Mouse (Mus musculus): ENCODE data around the gene Tmem268. TPM values are rescaled to one million over a fixed set of nuclear protein-coding genes. Genes with fewer than 3 reads are reported as not detected.

Tmem268 gene
- 3.7 and 4.0 TPM in 2 replicates for polyA plus RNA-seq (2014; fragmentation: Nextera tagmentation; extraction: Ambion mirVana)

DNA sequence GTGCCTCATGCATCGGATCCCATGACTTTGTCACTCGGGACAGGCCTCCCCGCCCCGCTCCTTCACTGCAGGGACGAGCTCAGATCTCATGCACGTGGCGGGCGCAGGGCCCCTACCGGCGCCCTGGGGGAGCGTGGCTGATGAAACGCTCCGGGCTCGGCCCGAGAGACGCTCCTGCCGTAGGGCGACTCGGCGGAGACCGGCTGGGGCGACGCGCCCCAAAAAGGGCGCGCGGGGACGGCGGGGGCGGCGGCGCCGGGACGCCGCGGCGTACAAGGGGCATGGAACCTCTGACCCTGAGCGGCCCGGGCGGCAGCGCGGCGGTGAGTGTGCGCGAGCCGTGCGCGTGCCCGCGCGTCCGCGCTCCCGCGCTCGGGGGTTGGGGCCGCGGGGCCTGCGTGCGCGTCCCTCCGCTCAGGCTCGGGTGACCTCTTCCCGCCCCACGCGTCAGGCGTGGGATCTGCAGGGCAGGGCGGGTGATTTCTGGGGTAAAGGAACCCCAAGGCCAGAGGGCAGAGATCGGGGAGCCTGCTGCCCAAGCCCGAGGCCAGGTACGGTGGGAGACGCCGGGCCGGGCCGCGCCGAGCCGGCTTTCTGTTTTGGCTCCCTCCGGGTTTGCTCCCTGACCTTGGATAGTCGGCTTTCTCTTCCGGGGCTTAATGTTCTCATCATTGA lies at the start of gene Tmem268:
Gene Tmem268 (plus strand): TSS at position 375 of the 675 bp plus-strand sequence.
- Histone ChIP-seq H3K9me3 (ENCODE audit: control insufficient read depth, low read length) (no peaks in the 10 kb centered on the region), H3K9ac (replicated peaks; ENCODE audit: low read length) (peak within 1 kb of the TSS; percentile 76), H3K27ac (replicated peaks; ENCODE audit: low read depth, low read length) (0 out of 2 replicates have a peak within 1 kb of the TSS, but pooled peaks have one; percentile 13), H3K4me3 (replicated peaks; ENCODE audit: low read depth, low read length) (peak within 1 kb of the TSS; percentile 65), H3K27me3 (ENCODE audit: control insufficient read depth, insufficient read depth, low read length) (no peaks in the 10 kb centered on the region), H3K4me1 (ENCODE audit: control insufficient read depth, insufficient read depth, low read length) (peaks cover 12% of the 10 kb centered on the region), H3K4me2 (ENCODE audit: low read length) (peak within 1 kb of the TSS; percentile 93), H3K36me3 (ENCODE audit: control insufficient read depth, insufficient read depth, low read length) (0 out of 2 replicates have a peak, but pooled peaks cover 8% of the 10 kb centered on the region)
- WGBS, result under 1% methylated on average over 81 of the region's 81 CpGs
- ATAC-seq (ENCODE audit: low FRiP score, low TSS enrichment) (peak; percentile 78), DNase-seq (peak; percentile 84)

DNA sequence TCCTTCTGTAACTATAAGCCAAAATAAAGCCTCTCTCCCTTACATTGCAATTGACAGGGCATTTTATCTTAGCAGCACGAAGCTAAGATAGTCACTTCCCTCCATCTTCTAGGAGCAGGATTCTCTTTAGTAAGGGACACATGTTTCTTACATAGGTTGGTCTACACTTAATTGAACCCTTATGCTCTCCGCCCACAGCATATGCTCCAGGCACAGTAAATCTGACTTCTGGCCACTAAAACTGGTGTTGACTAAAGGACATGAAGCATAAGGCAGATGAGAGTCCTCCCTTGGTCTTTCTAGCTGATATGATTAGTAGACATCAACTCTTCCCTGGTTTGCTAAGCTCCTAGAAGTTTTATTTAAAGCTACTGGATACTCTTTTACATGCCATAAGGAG lies 45.7 kb upstream of the Tmem268 start:
- no peak overlapping the region for H3K27ac ChIP-seq (replicated peaks; ENCODE audit: low read depth, low read length)
- WGBS, result 85% methylated on average over 2 of the region's 2 CpGs
- H3K4me3 ChIP-seq (replicated peaks; ENCODE audit: low read depth, low read length), result no peak overlapping the region
- H3K36me3 ChIP-seq (ENCODE audit: control insufficient read depth, insufficient read depth, low read length), result no peaks in the 10 kb centered on the region
- no peak overlapping the region for H3K9ac ChIP-seq (replicated peaks; ENCODE audit: low read length)
- H3K27me3 ChIP-seq (ENCODE audit: control insufficient read depth, insufficient read depth, low read length), result no peaks in the 10 kb centered on the region
- no peaks in the 10 kb centered on the region for H3K9me3 ChIP-seq (ENCODE audit: control insufficient read depth, low read length)
- ATAC-seq (ENCODE audit: low FRiP score, low TSS enrichment) (no peak), DNase-seq (no peak)
- H3K4me2 ChIP-seq (ENCODE audit: low read length), result no peak overlapping the region
- H3K4me1 ChIP-seq (ENCODE audit: control insufficient read depth, insufficient read depth, low read length), result no peaks in the 10 kb centered on the region

DNA sequence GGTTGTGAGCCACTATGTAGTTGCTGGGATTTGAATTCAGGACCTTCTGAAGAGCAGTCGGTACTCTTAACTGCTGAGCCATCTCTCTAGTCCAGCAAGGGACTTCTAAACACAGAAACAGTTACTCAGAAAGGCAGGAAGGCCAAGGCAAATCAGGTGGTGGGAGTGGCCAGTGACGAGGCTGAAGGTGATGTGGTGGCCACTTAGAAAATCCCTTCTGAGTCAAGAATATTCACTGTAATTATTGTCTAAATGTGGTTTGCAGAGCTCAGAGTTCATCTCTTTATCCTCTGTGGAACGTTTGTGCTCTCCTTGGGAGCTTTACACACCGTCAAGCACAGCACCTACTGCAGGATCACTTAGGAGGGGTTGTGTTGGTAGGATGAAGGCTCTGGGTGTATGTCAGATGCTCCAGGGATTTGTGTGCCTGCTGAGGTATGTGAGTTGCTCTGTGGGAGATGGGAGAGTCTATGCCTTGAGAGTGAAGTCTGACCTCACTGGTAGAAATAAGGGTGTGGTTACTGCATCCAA lies 44.1 kb upstream of the Tmem268 start:
- H3K36me3 ChIP-seq (ENCODE audit: control insufficient read depth, insufficient read depth, low read length), result no peaks in the 10 kb centered on the region
- H3K4me3 ChIP-seq (replicated peaks; ENCODE audit: low read depth, low read length), result no peak overlapping the region

DNA sequence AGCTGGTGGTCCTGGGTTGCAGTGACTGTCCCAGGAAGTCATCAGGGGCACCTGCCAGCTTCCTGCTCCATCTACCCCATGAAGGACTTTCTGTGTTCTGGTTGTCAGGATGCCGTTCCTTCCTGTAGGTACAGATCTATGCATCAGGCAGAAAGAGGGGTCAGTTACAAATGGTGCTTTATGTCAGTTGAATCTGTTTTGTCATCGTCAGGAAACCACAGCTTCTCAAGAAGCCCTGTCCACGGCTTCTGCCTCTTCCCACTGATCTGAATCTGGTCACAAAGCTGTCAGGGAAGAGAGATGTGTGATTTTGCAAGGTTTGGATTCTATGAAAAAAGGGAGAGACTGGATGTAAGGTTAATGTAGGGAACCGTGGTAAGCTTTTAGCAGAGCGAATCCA lies 43.6 kb upstream of the Tmem268 start:
- Histone ChIP-seq H3K4me3 (replicated peaks; ENCODE audit: low read depth, low read length) (no peak overlapping the region), H3K9ac (replicated peaks; ENCODE audit: low read length) (no peak overlapping the region), H3K4me2 (ENCODE audit: low read length) (no peak overlapping the region), H3K27me3 (ENCODE audit: control insufficient read depth, insufficient read depth, low read length) (no peaks in the 10 kb centered on the region), H3K36me3 (ENCODE audit: control insufficient read depth, insufficient read depth, low read length) (no peaks in the 10 kb centered on the region), H3K27ac (replicated peaks; ENCODE audit: low read depth, low read length) (no peak overlapping the region), H3K4me1 (ENCODE audit: control insufficient read depth, insufficient read depth, low read length) (no peaks in the 10 kb centered on the region), H3K9me3 (ENCODE audit: control insufficient read depth, low read length) (no peaks in the 10 kb centered on the region)
- 90% methylated on average over 5 of the region's 5 CpGs for WGBS
- ATAC-seq (ENCODE audit: low FRiP score, low TSS enrichment), result no peak
- no peak for DNase-seq

More for the DNA sequence above, 44.1 kb upstream of the Tmem268 start:
- Histone ChIP-seq H3K4me1 (ENCODE audit: control insufficient read depth, insufficient read depth, low read length) (no peaks in the 10 kb centered on the region), H3K27me3 (ENCODE audit: control insufficient read depth, insufficient read depth, low read length) (no peaks in the 10 kb centered on the region), H3K9ac (replicated peaks; ENCODE audit: low read length) (no peak overlapping the region), H3K4me2 (ENCODE audit: low read length) (no peak overlapping the region), H3K27ac (replicated peaks; ENCODE audit: low read depth, low read length) (no peak overlapping the region), H3K9me3 (ENCODE audit: control insufficient read depth, low read length) (no peaks in the 10 kb centered on the region)
- 69% methylated on average over 4 of the region's 4 CpGs for WGBS
- ATAC-seq (ENCODE audit: low FRiP score, low TSS enrichment) (no peak), DNase-seq (no peak)

DNA sequence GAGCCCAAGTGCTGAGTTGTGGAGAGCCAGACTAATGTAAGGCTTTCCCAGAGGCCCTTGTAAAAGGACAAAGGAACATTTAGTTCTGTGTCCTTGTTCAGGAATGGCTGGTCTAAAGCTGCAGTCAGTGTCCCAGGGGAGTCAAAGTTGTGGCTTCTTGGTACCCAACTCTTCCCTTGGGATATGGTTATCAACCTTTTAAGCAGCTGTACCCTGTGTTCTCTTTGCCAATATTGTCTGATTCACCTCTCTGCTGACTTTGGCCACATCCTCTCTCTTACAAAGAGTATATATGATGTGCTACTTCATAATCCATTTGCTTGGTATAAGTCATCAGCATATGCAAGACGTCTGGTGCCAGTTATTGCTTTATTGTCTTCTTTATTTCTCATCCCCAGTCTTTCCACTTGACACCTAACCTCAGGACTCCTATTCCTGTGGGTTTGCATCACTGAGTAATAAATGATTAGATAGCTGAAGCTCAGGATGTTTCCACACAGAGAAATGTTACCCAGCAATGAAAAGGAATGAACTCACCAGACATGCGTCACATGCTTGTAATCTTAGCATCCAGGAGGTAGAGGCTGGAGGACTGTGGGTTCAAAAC lies 36.7 kb upstream of the Tmem268 start:
- Histone ChIP-seq H3K9me3 (ENCODE audit: control insufficient read depth, low read length) (no peaks in the 10 kb centered on the region), H3K4me3 (replicated peaks; ENCODE audit: low read depth, low read length) (no peak overlapping the region), H3K36me3 (ENCODE audit: control insufficient read depth, insufficient read depth, low read length) (no peaks in the 10 kb centered on the region), H3K9ac (replicated peaks; ENCODE audit: low read length) (no peak overlapping the region), H3K4me1 (ENCODE audit: control insufficient read depth, insufficient read depth, low read length) (no peaks in the 10 kb centered on the region), H3K4me2 (ENCODE audit: low read length) (no peak overlapping the region), H3K27ac (replicated peaks; ENCODE audit: low read depth, low read length) (no peak overlapping the region), H3K27me3 (ENCODE audit: control insufficient read depth, insufficient read depth, low read length) (no peaks in the 10 kb centered on the region)
- ATAC-seq (ENCODE audit: low FRiP score, low TSS enrichment) (no peak), DNase-seq (no peak)
- 84% methylated on average over 2 of the region's 2 CpGs for WGBS

DNA sequence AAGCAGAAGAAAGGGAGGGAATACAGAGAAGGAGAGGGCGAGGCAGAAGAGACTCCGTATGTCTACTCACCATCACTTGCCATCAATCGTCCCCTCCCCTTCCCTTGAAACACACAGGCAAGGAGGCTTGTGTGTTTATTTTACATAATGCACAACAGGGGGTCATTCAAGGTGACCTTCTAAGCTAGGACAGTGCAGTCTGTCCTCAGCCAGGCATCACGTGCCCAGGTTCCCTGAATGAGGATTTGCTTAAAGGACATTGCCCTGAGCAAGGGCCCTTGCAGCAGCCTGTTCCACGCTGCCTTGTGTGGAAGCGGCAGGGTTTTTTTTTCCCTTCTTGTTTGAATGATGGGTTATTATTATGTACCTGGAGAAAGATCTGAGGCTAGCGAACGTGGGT lies 33.1 kb upstream of the Tmem268 start:
- no peak overlapping the region for H3K4me3 ChIP-seq (replicated peaks; ENCODE audit: low read depth, low read length)
- ATAC-seq (ENCODE audit: low FRiP score, low TSS enrichment), result no peak
- no peaks in the 10 kb centered on the region for H3K27me3 ChIP-seq (ENCODE audit: control insufficient read depth, insufficient read depth, low read length)
- 75% methylated on average over 8 of the region's 8 CpGs for WGBS
- H3K9me3 ChIP-seq (ENCODE audit: control insufficient read depth, low read length), result no peaks in the 10 kb centered on the region
- no peak overlapping the region for H3K4me2 ChIP-seq (ENCODE audit: low read length)
- H3K4me1 ChIP-seq (ENCODE audit: control insufficient read depth, insufficient read depth, low read length), result no peaks in the 10 kb centered on the region
- no peak for DNase-seq
- no peak overlapping the region for H3K27ac ChIP-seq (replicated peaks; ENCODE audit: low read depth, low read length)
- H3K36me3 ChIP-seq (ENCODE audit: control insufficient read depth, insufficient read depth, low read length), result no peaks in the 10 kb centered on the region
- H3K9ac ChIP-seq (replicated peaks; ENCODE audit: low read length), result no peak overlapping the region

DNA sequence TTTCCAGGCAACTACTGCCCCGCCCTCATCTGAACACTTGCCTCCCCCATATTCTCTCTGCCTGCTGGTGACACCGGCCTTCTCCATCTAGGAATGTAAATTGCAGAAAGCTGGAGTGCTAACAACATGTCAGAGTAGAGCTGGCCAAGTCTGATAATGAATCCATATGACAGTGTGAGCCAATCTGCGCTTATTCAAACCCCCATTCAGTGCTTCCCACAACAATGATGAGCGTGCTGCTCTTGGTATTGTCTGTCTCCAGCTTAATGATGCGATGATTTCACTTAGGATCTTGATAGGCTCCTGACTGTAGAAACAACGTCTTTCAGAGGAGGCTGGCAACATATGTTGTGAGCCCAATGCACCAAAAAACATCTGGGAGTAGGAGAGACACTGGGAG lies 29.6 kb upstream of the Tmem268 start:
- 75% methylated on average over 6 of the region's 6 CpGs for WGBS
- Histone ChIP-seq H3K4me1 (ENCODE audit: control insufficient read depth, insufficient read depth, low read length) (no peaks in the 10 kb centered on the region), H3K27ac (replicated peaks; ENCODE audit: low read depth, low read length) (no peak overlapping the region), H3K9ac (replicated peaks; ENCODE audit: low read length) (no peak overlapping the region), H3K9me3 (ENCODE audit: control insufficient read depth, low read length) (no peaks in the 10 kb centered on the region), H3K4me3 (replicated peaks; ENCODE audit: low read depth, low read length) (no peak overlapping the region), H3K27me3 (ENCODE audit: control insufficient read depth, insufficient read depth, low read length) (no peaks in the 10 kb centered on the region), H3K36me3 (ENCODE audit: control insufficient read depth, insufficient read depth, low read length) (no peaks in the 10 kb centered on the region), H3K4me2 (ENCODE audit: low read length) (no peak overlapping the region)
- DNase-seq (no peak), ATAC-seq (ENCODE audit: low FRiP score, low TSS enrichment) (no peak)

DNA sequence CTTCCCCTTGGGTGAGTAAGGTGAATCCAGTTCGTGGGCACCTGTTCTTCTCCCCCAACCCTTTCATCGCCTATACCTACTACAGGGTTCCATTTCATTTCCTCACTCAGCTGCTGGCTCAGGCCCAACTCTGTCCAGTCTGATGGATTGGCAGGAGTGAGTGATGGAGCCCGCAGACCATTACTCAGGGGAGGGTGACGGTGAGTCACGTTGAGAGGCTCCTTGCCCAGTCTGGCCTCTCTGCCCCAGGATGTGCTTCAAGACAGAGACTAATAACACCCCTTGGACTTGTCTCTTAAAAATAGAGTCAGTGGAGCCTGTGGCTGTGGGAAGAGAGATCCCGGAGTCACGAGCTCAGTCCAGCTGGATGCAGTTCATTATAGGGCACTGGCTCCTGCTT lies 28.2 kb upstream of the Tmem268 start:
- no peak for ATAC-seq (ENCODE audit: low FRiP score, low TSS enrichment)

DNA sequence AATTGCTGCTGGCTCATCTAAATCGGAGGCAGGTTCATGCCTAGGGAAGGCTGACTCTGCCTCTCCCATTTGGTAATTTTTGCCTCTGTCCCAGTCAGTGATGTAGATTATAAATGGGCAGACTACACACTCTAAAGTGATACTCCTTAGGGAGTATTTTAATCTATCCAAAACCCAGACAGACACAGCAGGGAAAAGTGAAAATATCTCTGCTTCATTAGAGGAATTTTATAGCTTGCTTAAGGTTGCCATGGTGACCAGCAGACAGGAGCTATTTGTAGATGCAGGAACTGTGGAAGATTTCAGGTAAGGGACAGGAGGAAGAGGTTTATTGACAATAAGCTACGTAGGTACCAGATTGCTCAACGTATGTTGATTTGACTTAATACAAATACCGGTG lies 21.0 kb upstream of the Tmem268 start:
- Histone ChIP-seq H3K4me1 (ENCODE audit: control insufficient read depth, insufficient read depth, low read length) (no peaks in the 10 kb centered on the region), H3K4me2 (ENCODE audit: low read length) (no peak overlapping the region)

More for the DNA sequence above, 28.2 kb upstream of the Tmem268 start:
- Histone ChIP-seq H3K9ac (replicated peaks; ENCODE audit: low read length) (no peak overlapping the region), H3K4me3 (replicated peaks; ENCODE audit: low read depth, low read length) (no peak overlapping the region), H3K9me3 (ENCODE audit: control insufficient read depth, low read length) (no peaks in the 10 kb centered on the region), H3K4me2 (ENCODE audit: low read length) (no peak overlapping the region), H3K27ac (replicated peaks; ENCODE audit: low read depth, low read length) (no peak overlapping the region), H3K4me1 (ENCODE audit: control insufficient read depth, insufficient read depth, low read length) (no peaks in the 10 kb centered on the region), H3K36me3 (ENCODE audit: control insufficient read depth, insufficient read depth, low read length) (no peaks in the 10 kb centered on the region), H3K27me3 (ENCODE audit: control insufficient read depth, insufficient read depth, low read length) (no peaks in the 10 kb centered on the region)
- 85% methylated on average over 7 of the region's 7 CpGs for WGBS
- DNase-seq, result no peak

More for the DNA sequence above, 21.0 kb upstream of the Tmem268 start:
- no peak overlapping the region for H3K27ac ChIP-seq (replicated peaks; ENCODE audit: low read depth, low read length)
- H3K4me3 ChIP-seq (replicated peaks; ENCODE audit: low read depth, low read length), result no peak overlapping the region
- H3K9me3 ChIP-seq (ENCODE audit: control insufficient read depth, low read length), result no peaks in the 10 kb centered on the region
- H3K36me3 ChIP-seq (ENCODE audit: control insufficient read depth, insufficient read depth, low read length), result no peaks in the 10 kb centered on the region
- ATAC-seq (ENCODE audit: low FRiP score, low TSS enrichment), result no peak
- no peaks in the 10 kb centered on the region for H3K27me3 ChIP-seq (ENCODE audit: control insufficient read depth, insufficient read depth, low read length)
- DNase-seq, result peak; percentile 32
- no peak overlapping the region for H3K9ac ChIP-seq (replicated peaks; ENCODE audit: low read length)
- WGBS, result 78% methylated on average over 4 of the region's 4 CpGs
